Mouse (Mus musculus) cerebellum, adult 11 months (tissue): ENCODE measurements at regions not wholly inside any gene's neighbourhood (a gene's known extent, or its start where the extent isn't known, plus 50 kb on each side); places are given as distances from the start of the nearest gene placed in this dataset.

ENCODE experiments used
- DNase-seq: peaks from one replicate; pipeline ENCODE4 v3.0.0; 2022

- no peak for DNase-seq
These were observed 272.8 kb downstream of the Cbln1 start for GRCm38 (mm10) chr8:87199461-87200131.

- DNase-seq = no peak
These were observed 274.4 kb downstream of the Cbln1 start for GRCm38 (mm10) chr8:87197867-87198536.

GRCm38 (mm10) chr8:87197000-87197399 is 275.4 kb downstream of the Cbln1 start:
- DNase-seq = no peak

GRCm38 (mm10) chr8:87196050-87196449 is 276.4 kb downstream of the Cbln1 start:
- no peak for DNase-seq

- DNase-seq = no peak
These were observed 282.5 kb downstream of the Cbln1 start for GRCm38 (mm10) chr8:87189791-87190385.

GRCm38 (mm10) chr8:87182888-87183287 is 289.5 kb downstream of the Cbln1 start:
- no peak for DNase-seq

- peak; percentile 51 for DNase-seq
These were observed 293.5 kb upstream of the N4bp1 start for GRCm38 (mm10) chr8:87178561-87178960.

- no peak for DNase-seq
These were observed 292.6 kb upstream of the N4bp1 start for GRCm38 (mm10) chr8:87177620-87178019.

GRCm38 (mm10) chr8:87175097-87175496 is 290.0 kb upstream of the N4bp1 start:
- DNase-seq = no peak

GRCm38 (mm10) chr8:87173720-87174119 is 288.7 kb upstream of the N4bp1 start:
- no peak for DNase-seq

- no peak for DNase-seq
These were observed 281.7 kb upstream of the N4bp1 start for GRCm38 (mm10) chr8:87166771-87167170.

GRCm38 (mm10) chr8:87160416-87160815 is 275.4 kb upstream of the N4bp1 start:
- no peak for DNase-seq

- no peak for DNase-seq
These were observed 273.3 kb upstream of the N4bp1 start for GRCm38 (mm10) chr8:87158322-87158721.

- no peak for DNase-seq
These were observed 270.9 kb upstream of the N4bp1 start for GRCm38 (mm10) chr8:87155819-87156425.

- no peak for DNase-seq
These were observed 267.2 kb upstream of the N4bp1 start for GRCm38 (mm10) chr8:87152068-87152915.

- no peak for DNase-seq
These were observed 263.8 kb upstream of the N4bp1 start for GRCm38 (mm10) chr8:87148853-87149252.

- no peak for DNase-seq
These were observed 262.6 kb upstream of the N4bp1 start for GRCm38 (mm10) chr8:87147704-87148103.

GRCm38 (mm10) chr8:87137412-87137811 is 252.4 kb upstream of the N4bp1 start:
- DNase-seq = no peak

GRCm38 (mm10) chr8:87131716-87132115 is 246.7 kb upstream of the N4bp1 start:
- DNase-seq = no peak

GRCm38 (mm10) chr8:87130691-87131090 is 245.6 kb upstream of the N4bp1 start:
- DNase-seq = no peak

- DNase-seq = peak; percentile 80
These were observed 243.5 kb upstream of the N4bp1 start for GRCm38 (mm10) chr8:87128593-87128992.

GRCm38 (mm10) chr8:87116190-87116765 is 231.2 kb upstream of the N4bp1 start:
- no peak for DNase-seq
